Mouse (Mus musculus) brain, embryonic 14.5 days (tissue): ENCODE measurements around the gene Vcam1.
A peak's percentile ranks its signal among the peaks of the same experiment; 100 is the strongest.

ENCODE experiments used
- CTCF ChIP-seq: fragments of 200-500 bp; IDR thresholded peaks from 2 replicates; pipeline ENCODE4 v1.5.1; 2012; ENCODE audit warnings: inconsistent platforms, mild to moderate bottlenecking, moderate library complexity, borderline replicate concordance; ENCODE audit not compliant: insufficient read depth, insufficient read length; ENCODE audit errors: extremely low read depth
- POLR2A ChIP-seq: fragments of 200-500 bp; IDR thresholded peaks from 2 replicates; pipeline ENCODE4 v1.6.1; 2012; ENCODE audit warnings: mild to moderate bottlenecking, inconsistent platforms, borderline replicate concordance; ENCODE audit not compliant: poor library complexity, insufficient read depth, insufficient read length, severe bottlenecking; ENCODE audit errors: extremely low read depth

- no peak for TF ChIP-seq POLR2A
- TF ChIP-seq CTCF: 0 out of 2 replicates have a peak, but pooled peaks have one; percentile 8
Measured at GRCm38 (mm10) chr3:116080939-116081676, 48.4 kb downstream of the Vcam1 start.
